Mouse (Mus musculus): ENCODE data around the gene 2310039H08Rik.
"Not testable (repeated sequence)": the region's sequence is repeated elsewhere in the genome, so short reads cannot be mapped to it uniquely, and the experiment has no call there.

The 2310039H08Rik gene

DNA sequence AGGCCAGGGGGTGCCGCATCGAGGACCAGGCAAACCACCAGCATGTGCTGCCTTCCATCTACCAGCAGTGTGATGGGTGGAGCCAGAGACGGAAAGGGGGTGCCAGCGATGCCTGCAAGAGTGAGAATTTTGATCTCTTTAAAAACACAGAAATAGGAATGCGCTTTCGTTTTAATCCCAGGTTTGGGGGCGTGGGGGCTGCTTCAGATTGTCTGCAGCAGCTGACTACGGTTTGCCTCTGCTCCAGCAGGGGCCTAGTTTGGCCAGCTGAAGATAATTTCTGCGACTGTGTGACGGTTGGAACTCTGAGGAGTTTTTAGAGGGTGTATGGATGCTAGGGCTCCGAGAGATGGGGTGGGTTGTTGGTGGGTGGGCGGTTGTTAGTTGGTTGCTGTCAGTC is 13.7 kb upstream of the 2310039H08Rik start:
- DNase-seq (ENCODE audit: low spot score in 2 of 2) = no peak

DNA sequence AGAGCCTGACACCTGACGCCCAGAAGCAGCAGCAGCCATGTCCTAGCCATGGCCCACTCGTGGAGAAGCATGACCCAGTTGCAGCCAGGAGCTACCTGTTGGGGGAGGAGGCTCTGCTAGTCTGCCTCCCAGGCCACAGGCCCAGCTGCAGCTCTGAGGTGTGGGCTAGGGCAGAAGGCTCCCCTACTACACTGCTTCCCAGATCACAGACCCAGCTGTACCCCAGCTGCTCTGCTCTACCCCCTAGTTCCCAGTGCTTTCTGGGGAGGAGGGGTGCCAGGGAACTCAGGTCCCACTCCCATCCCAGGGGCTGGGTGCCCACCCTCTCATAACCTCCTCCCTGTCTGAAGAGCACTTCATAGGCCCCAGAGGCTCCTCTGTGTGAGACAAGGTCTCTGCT is 8.9 kb upstream of the 2310039H08Rik start, which contains the start of gene Ptcra:
Ptcra (minus strand) TSS at position 169 of the 400 bp plus-strand sequence.
- no peak for DNase-seq (ENCODE audit: low spot score in 2 of 2)

DNA sequence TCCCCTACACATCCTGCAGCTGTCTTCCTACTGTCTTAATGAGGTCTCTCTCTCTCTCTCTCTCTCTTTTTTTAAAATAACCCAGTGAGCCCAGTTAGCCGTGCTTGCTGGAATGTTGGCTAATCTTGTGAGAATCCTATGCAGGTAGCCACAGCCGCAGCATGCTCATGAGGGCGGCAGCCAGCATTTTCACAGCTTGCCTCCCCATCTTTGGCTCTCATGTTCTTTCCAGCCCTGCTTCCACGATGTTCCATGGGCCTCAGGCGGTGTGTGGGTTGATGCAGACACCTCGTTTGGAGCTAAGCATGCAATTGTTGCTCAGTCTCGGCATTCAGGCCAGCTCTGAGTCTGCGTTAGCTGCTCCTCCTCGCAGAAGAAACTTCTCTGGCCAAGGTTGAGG is 7.5 kb upstream of the 2310039H08Rik start:
- DNase-seq (ENCODE audit: low spot score in 2 of 2) = not testable (repeated sequence)

DNA sequence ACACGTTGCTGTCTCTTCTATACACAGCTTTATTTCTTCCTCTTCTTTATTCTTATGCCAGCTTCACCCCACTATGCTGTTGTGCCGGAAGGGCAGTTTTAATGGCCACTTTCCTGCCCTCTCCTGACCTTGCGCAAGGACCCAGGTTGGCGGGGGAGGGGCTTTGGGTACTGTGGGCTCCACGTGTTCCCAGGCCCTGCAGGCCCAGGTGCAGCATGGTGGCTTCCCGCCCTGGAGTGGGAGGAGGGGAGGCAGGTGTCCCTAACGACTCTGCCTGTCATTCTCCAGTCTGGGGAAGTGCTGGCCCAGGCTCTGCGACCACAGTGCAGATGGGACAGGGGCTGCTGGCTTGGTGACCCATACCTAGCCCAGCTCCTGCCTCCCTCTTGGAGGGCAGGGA is 4.6 kb upstream of the 2310039H08Rik start:
- no peak for DNase-seq (ENCODE audit: low spot score in 2 of 2)

DNA sequence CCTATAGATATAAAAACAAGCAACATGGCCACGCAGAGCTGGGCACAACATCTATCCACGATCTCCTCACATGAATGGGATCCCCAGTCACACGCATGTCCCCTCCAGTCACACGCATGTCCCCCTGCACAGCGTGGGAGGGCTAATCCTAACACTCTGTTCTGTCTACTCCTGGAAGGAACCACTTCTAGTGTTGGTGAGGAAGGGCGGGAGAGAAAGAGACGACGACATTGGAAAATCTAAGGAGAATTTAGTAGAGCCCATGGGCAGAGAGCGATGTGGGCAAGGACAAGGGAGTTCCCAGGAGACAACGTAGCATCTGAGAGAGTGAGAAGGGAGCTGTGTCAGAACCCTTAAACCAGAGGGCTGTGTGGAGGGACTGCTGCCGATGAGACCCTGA is 1.9 kb upstream of the 2310039H08Rik start:
- DNase-seq (ENCODE audit: low spot score in 2 of 2) = no peak

DNA sequence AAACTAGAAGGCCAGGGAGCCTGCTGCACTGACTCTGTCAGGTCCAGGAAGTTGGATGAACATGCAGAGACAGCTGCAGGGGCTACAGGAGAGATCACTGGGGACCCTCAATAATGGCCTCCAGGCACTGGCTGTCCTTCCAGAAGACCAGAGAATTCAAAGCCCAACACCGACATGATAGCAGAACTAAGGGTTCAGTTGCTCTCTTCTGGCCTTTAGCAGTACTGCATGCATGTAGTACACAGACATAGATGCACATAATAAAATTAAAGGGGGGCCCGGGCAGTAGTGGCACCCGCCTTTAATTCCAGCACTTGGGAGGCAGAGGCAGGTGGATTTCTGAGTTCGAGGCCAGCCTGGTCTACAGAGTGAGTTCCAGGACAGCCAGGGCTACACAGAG is 1.4 kb upstream of the 2310039H08Rik start:
- no peak for DNase-seq (ENCODE audit: low spot score in 2 of 2)

DNA sequence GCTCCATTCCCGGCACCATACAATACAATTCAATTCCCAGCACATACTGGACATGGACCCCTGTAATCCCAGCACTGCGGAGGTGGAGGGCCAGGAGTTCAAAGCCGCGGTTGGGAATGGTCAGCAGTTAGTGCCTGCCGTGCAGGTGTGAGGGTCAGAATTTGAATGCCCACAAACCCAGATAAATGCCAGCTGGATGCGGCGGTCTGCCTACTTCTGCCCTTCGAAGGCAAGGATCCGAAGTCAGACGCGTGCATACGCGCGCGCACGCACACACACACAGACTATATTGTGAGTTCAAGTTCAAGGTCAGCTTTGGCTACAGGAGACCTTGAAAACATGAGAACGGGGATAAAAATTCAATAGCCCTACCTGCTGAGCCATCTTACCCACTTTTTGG is 819 bp upstream of the 2310039H08Rik start:
- DNase-seq (ENCODE audit: low spot score in 2 of 2) = no peak

DNA sequence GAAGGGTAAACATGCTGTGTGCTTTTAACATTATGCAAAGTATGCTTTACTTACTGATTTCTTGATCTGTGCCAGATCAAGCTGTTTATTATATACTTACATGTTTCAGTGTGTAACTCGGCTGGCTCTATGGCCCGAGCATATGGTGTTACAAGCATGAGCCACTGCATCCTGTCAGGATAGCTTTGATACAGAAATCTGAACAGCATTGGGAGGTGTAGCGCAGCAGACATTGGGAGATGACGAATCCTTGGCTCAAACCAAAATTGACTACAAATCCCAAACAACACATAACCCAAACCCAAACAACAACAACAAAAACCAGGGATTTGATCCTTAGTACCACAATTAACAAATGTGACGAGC is 414 bp upstream of the 2310039H08Rik start:
- DNase-seq (ENCODE audit: low spot score in 2 of 2) = no peak

DNA sequence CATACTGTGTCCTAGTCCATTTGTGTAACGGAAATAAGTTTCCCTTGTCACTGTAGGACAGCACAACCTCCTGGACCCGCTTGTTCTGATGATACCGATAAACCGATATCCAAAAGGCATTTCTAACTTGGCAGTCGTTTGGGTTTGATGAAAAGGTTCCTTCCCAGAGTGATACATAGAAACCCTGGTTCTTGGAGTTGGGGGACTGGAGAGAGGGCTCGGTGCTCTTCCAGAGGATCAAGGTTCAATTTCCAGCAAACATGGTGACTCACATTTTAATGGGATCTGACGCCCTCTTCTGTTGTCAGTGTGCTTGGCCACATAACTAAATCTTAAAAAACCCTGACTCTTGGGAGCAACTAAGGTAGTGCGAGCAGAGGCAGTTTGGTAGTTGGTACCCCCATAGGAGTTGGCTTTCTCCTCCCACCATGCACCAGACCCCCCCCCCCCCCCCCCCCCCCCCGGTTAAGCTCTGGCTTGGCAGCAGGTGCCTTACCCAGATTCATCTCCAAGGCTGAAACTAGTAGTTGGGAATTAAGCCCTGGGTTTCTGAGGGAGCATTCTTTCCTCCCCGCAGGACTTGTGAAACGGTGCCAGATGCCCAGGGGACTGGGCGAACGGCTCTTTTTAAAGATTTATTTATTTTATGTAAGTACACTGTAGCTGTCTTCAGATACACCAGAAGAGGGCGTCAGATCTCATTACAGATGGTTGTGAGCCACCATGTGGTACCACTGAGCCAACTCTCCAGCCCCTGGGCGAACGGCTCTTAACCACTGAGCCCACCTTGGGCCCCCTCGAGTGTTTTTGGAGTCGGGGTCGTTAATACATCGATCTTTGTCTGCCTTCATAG is 1.1 kb downstream of the 2310039H08Rik start:
- no peak for DNase-seq (ENCODE audit: low spot score in 2 of 2)

DNA sequence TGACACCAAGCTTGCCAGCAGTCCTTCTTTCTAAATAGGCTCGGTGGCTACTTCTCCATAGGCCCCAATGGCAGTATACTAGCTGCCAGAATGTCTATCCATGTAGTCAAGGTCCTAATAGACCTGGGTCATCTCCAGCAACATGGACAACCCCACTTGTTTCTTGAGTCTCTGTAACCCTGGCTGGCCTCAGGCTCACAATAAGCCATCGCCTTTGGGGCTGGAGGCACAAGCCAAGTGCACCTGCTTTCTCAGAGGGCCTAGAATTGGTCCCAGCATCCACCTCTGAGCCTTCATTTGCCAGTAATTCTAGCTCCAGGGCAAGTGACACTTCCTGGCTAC is 1.7 kb downstream of the 2310039H08Rik start:
- DNase-seq (ENCODE audit: low spot score in 2 of 2) = no peak

DNA sequence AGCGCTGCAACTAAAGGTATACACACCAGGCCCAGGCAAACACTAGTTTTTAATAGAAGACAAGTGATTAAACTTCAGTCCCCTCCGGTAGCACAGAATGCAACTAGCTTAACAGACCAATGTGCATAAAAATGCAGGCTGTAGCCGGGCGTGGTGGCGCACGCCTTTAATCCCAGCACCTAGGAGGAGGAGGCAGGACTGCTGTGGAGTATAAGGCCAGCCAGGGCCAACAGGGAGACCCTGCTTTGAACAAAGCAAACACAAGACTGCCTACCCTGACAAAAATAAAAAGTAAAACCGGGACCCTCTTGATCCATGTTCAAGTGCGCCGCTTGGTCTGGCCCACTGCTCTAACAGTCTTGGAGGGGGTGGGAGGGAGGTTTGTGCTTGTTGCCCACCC is 2.6 kb downstream of the 2310039H08Rik start:
- no peak for DNase-seq (ENCODE audit: low spot score in 2 of 2)

DNA sequence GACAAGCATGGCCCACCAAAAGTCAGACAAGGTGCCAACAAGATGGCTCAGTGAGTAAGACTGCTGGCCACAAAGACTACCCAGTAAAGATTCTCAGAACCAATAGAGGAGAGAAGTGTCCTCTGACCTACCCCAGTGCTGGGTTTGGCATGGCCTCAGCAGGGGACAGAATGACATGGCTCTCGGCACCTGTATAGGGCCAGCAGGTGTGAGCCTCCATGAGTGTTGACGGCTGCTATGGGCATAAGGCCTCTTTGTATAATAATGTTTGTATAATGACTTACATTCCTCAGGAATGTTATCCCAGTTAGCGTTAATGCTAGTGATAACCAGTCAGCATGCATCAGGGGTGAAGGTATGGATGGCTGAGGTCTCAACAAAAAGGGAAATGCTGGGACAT is 3.7 kb downstream of the 2310039H08Rik start:
- DNase-seq (ENCODE audit: low spot score in 2 of 2) = no peak

DNA sequence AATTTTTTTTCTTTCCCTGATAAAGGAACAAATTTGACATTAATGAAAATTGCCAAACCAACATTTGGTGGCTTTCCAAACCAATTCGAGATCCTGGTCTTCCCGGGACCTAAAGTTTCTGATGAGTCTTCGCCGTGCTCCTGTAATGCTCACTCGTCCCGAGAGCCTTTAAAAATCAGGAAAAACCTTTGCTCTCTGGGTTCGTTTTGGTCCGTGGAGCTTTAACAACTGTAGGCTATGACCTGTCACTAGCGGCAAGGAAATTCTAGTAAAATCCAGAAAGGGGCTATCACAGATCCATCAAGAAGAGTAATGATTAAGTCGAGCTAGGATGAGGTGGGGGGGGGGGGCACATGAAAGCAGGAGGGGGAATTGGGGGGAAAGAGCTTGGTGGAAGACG is 9.4 kb downstream of the 2310039H08Rik start:
- DNase-seq (ENCODE audit: low spot score in 2 of 2) = no peak

DNA sequence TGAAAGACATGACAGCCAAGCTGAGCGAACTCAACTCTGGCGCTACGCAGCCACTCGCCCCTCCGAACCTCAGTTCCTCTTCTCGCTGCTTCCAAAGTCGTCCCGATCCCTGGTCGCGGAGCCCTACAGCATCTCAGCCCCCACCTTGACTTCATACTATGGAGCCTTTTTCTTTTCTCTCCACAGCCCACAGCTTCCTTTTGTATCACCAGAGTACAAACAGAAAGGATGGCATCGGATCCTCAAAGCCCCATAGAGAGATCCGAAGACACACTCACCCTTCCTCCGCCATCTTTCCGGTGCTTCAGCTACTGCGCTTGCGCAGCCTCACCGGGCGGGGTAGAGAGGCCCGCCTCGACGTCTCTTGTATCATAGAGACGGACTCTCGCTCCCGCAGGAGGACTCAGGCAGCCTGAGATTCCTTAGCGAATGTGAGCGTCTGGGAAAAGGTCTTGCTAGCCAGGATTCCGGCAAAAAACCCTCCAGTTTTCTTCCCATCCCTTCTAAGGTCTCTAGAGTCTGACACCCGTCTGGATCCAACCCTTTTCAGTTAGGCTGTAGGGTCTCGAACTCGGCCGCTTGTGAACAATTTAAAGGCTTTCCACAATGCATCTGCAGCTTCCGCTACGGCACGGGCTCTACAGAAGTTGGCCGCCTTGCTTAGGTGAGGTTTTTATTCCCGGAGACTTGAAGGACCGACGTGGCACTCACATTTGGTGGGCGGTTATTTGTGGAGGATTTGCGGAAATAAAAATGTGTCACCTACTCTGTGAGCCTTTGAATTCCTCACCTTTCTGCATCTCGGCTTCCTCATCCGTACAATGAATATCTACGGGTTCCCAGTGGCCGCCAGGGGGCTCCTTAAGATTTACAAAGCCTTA is 10.1 kb downstream of the 2310039H08Rik start, which contains the start of gene Rpl7l1:
Rpl7l1 (minus strand) TSS at position 332 of the 881 bp plus-strand sequence.
- DNase-seq (ENCODE audit: low spot score in 2 of 2) = peak; percentile 90 to 93

DNA sequence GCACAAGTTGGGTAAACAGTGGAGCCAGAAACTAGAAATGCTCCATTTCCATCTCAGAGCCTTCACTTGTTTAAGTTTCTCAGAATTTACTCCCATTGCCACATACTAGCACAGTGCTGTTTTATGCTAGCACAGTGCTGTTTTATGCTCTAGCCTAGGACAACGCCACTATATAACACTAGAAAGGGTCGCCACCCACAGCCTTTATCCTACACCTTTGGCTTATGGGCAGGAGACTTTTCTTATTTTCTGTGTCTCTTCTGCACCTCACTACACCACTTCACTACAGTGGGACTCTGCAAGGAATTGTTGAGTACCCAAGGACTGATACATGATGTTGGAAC is 10.8 kb downstream of the 2310039H08Rik start:
- no peak for DNase-seq (ENCODE audit: low spot score in 2 of 2)

DNA sequence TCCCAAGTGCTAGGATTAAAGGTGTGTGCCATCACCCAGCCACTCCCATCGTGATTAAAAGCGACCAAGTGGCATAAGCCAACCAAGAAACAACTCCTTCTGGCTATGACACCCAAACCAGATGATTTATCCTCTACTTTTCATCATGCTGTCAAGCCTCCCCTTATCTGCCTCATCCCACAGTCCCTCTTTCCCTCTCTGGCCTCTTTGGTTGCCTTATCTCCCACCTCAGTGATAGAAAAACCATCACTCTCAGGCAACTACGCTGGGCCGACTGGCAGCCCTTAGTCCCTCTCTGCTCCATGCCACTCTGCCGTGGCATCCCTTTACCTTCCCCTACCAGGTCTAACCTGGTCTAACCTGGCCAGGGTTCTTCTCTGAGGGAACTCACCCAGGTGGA is 14.5 kb downstream of the 2310039H08Rik start:
- DNase-seq (ENCODE audit: low spot score in 2 of 2) = no peak

DNA sequence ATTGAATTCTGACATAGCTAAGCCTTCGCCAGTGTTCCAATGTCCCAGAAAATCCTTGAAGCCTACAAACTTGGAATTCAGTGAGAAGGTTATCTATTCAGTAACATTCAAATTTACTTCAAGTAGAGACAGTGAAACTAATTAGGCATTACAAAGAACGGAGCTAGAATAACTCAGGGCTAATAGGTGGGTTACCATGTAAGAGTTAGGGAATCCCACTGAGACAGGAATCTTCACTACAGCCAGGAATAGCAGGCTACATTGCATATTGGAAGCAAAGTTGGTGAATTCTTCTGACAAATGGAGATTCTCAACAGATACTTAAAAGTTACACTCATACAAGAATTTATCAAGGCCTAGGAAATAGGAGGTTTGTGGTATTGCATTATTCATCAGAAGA is 15.5 kb downstream of the 2310039H08Rik start:
- not testable (repeated sequence) for DNase-seq (ENCODE audit: low spot score in 2 of 2)

DNA sequence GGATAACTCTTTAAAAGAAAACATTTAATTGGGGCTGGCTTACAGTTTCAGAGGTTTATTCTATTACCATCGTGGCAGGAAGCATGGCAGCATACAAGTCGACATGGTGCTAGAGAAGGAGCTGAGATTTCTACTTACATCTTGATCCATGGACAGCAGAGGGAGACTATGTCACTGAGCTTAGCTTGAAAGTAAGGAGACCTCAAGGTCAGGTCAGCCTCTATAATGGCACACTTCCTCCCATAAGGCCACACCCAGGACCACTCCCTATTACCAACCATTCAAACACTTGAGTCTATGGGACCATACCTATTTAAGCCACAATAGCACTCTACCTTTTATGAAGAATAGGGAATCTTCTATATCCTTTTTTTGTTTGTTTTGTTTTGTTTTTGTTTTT is 20.5 kb downstream of the 2310039H08Rik start:
- DNase-seq (ENCODE audit: low spot score in 2 of 2) = no peak

DNA sequence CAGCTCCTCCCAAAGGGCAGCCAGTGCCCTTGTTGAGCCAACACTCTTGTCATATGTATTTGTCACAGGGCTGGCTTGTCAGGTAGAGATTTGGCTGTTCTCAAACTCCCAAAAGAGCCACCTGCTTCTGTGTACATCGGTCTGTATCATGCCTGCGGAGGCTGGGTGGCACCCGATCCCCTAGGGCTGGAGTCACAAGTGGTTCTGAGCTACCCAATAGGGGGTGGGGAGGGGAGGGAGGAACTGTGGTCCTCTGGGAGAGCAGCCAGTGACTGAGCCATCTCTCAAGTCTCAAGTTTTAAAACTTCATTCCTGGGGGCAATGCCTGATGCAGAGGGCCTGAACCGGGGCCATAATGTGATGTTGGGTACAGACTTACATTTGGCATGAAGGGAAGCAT is 24.3 kb downstream of the 2310039H08Rik start:
- no peak for DNase-seq (ENCODE audit: low spot score in 2 of 2)

DNA sequence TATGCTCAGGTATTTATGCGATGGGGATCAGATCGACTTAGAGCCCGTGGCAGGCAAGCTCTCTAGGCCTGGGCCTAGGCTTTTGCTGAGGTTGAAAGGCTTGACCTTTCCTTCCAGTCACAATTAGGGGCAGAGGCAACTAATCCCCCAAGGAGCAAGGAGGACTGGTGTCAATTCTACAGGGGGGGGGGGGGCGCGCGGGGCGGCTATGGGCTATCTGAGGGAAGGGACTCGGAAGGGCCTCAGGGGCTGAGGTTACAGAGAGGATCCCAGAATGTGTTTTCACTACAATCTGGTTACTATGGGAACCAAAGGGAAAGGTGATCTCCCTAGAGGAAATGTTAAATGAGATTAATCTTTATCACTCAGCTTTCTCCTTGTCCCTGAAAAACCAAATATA is 25.0 kb downstream of the 2310039H08Rik start:
- no peak for DNase-seq (ENCODE audit: low spot score in 2 of 2)

DNA sequence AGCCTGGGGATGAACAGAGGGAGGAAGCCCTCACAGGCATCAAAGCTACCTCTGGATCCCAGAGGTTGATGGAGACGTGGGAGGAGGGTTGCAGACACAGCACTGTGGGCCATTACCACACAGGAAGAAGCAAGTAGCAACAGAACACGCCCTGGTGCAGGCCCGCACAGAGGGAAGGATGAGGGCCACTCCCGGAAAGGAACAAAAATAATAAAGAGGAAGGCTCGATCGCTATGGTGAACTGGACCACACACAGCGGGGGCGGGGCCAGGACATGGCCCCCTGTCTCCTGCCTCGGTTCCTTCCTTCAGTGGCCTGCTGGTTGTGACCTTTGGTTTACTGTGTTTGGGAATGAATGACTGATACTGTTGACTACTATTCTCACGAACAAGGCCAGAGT is 27.2 kb downstream of the 2310039H08Rik start:
- DNase-seq (ENCODE audit: low spot score in 2 of 2) = no peak

DNA sequence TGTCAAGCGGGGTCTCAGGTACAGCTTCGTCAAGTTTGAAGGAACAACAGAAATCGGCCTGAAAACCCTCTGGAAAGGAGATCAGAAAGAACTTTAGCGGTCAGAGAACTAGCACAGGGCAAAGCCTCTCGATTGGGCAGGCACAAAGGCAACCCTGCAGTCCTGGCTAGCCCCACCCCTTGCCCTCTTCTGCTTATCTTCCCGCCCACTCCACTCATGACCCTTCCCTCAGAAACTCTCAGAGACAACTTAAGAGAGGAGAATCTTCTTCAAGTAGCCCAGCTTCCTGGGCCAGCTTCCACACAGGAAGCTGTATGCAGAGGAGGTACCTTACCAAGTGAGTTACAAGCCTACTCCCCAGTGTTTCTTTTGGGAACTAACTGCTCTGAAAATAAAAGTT is 29.3 kb downstream of the 2310039H08Rik start:
- no peak for DNase-seq (ENCODE audit: low spot score in 2 of 2)

DNA sequence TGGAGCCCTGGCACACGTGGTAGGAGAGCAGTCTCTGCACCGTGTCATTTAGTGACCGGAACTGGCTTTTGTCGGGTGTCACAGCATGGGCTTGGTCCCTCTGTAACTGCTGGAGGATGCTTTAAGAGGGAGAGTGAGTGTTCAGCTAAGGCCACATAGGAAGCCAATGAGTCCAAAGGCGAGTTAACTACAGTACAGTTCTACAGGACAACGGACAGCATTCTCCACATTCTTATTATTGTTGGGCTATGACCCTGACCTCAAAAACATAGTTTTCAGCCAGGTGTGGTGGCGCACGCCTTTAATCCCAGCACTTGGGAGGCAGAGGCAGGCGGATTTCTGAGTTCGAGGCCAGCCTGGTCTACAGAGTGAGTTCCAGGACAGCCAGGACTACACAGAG is 35.9 kb downstream of the 2310039H08Rik start:
- no peak for DNase-seq (ENCODE audit: low spot score in 2 of 2)
